Mouse (Mus musculus) stomach, embryonic 16.5 days (tissue): ENCODE measurements around the gene Sdhd. TPM values are rescaled to one million over a fixed set of nuclear protein-coding genes. Genes with fewer than 3 reads are reported as not detected.

Source experiments
- ATAC-seq: fragments of 200-750 bp; cut with Nextera tagmentation; 2 replicates; pipeline ENCODE4 v1.8.0; 2017; ENCODE audit warnings: moderate number of reproducible peaks, moderate TSS enrichment; ENCODE audit not compliant: insufficient read depth, low FRiP score
- H3K27ac ChIP-seq: fragments of 300-500 bp; sonication (generic); 2 replicates; pipeline ENCODE4 v1.5.1; 2014; ENCODE audit warnings: low read length
- H3K27me3 ChIP-seq: fragments of 300-500 bp; sonication (generic); 2 replicates; pipeline ENCODE4 v1.6.1; 2014; ENCODE audit warnings: low read length, control low read depth, mixed read lengths; ENCODE audit not compliant: control insufficient read depth, insufficient read depth
- H3K36me3 ChIP-seq: fragments of 300-500 bp; sonication (generic); 2 replicates; pipeline ENCODE4 v1.6.1; 2014; ENCODE audit warnings: low read length; ENCODE audit not compliant: control insufficient read depth, insufficient read depth
- H3K4me1 ChIP-seq: fragments of 300-500 bp; sonication (generic); 2 replicates; pipeline ENCODE4 v1.6.1; 2014; ENCODE audit warnings: low read length, control low read depth, mixed read lengths; ENCODE audit not compliant: control insufficient read depth, insufficient read depth
- H3K4me2 ChIP-seq: fragments of 300-500 bp; sonication (generic); 2 replicates; pipeline ENCODE4 v1.6.1; 2014; ENCODE audit warnings: low read depth, low read length, mixed read lengths
- H3K4me3 ChIP-seq: fragments of 300-500 bp; sonication (generic); replicated peaks from 2 replicates; pipeline ENCODE4 v1.5.1; 2014; ENCODE audit warnings: mild to moderate bottlenecking, low read length
- H3K9ac ChIP-seq: fragments of 300-500 bp; sonication (generic); 2 replicates; pipeline ENCODE4 v1.6.1; 2014; ENCODE audit warnings: low read length
- H3K9me3 ChIP-seq: fragments of 300-500 bp; sonication (generic); replicated peaks from 2 replicates; pipeline ENCODE4 v1.6.1; 2016; ENCODE audit warnings: low read length, control low read depth; ENCODE audit not compliant: control insufficient read depth
- WGBS: fragments of 180-500 bp; shearing (Covaris S2); extraction: QIAGEN DNeasy Blood & Tissue Kit; methylation state at CpG from one replicate; pipeline ENCODE4 v1.1.7; 2014; 5-methylcytosine and 5-hydroxymethylcytosine counted together
- polyA plus RNA-seq: library from polyadenylated mRNA; unstranded; fragments of >200 nt; fragmentation: Nextera tagmentation; extraction: Ambion mirVana; gene quantifications from 2 replicates; pipeline ENCODE4 v1.2.1, GENCODE M21; 2015

Gene Sdhd
- polyA plus RNA-seq, 1 experiment from 2014 or later, result 380 TPM

DNA sequence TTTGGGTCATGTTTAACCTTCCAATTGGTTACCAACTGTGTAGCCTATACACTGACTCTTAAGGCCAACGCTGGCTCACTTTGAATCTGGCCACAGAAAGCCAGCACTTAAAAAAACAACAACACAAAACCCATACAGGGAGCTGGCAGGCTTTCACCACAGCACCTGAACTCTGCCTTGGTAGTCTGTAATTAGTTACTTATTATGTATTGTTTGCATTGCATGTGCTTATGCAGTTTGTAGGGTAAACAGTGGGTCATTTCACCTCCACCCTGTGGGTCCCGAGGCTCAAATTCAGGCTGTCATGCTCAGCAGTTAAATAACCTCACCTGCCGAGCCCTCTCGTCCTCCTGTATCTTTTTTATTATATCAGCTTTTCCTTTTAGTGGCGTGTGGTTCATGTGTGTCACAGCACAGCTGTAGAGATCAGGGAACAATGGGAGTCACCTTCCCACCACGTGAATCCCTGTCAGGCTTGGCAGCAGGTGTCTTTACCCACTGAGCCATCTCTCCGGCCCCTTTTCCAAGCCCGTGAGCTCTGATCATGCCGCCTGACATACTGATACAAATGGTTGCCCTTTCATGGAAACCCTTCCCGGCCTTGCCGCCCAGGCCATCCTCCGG, 8.7 kb downstream of the Sdhd start:
- 58% methylated on average over 12 of the region's 12 CpGs for WGBS
- Histone ChIP-seq H3K4me1 (no peaks in the 10 kb centered on the region), H3K27me3 (no peaks in the 10 kb centered on the region), H3K9ac (no peak overlapping the region), H3K4me3 (no peak overlapping the region), H3K9me3 (no peaks in the 10 kb centered on the region), H3K36me3 (peaks cover 20% of the 10 kb centered on the region), H3K27ac (peak overlapping the region; percentile 54), H3K4me2 (no peak overlapping the region)
- peak; percentile 74 for ATAC-seq

DNA sequence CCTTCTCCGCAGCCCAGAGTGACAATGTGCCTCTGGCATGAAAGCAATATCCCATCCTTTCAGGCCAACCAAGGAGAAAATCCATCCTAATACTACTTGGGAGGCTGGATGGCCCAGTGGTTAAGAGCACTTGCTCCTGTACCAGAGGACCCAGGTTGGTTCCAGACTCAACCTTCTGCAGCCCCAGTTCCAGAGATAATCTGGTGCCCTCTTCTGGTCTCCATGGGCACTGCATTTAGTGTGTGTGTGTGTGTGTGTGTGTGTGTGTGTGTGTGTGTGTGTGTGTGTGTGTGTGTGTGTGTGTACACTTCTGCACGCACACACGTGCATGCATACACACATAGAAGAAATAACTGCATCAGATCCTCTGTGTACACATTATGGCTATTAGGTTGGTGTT, 10.1 kb downstream of the Sdhd start:
- Histone ChIP-seq H3K27ac (no peak overlapping the region), H3K36me3 (peaks cover 20% of the 10 kb centered on the region), H3K9ac (no peak overlapping the region), H3K4me2 (no peak overlapping the region), H3K4me3 (no peak overlapping the region), H3K9me3 (no peaks in the 10 kb centered on the region), H3K27me3 (no peaks in the 10 kb centered on the region), H3K4me1 (no peaks in the 10 kb centered on the region)
- no peak for ATAC-seq
- 85% methylated on average over 3 of the region's 3 CpGs for WGBS

DNA sequence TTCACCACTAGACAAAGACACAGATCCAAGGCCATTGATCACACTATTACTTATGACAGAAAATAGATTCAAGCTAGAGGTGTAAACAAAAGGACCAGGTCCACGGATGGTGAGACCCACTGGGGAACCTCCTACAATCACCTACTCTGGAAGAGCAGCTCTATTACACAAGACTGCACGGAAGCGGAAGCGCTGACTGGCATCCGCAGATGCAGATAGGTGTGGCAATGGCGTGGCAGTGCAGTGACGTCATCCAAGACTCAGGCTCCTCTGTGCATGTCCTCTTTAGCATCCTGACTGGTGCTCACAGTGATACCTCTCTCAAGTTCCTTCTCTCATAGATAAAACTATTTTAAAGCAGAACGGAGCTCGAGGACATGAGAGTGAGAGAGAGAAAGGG, 10.7 kb downstream of the Sdhd start:
- ATAC-seq, result no peak

DNA sequence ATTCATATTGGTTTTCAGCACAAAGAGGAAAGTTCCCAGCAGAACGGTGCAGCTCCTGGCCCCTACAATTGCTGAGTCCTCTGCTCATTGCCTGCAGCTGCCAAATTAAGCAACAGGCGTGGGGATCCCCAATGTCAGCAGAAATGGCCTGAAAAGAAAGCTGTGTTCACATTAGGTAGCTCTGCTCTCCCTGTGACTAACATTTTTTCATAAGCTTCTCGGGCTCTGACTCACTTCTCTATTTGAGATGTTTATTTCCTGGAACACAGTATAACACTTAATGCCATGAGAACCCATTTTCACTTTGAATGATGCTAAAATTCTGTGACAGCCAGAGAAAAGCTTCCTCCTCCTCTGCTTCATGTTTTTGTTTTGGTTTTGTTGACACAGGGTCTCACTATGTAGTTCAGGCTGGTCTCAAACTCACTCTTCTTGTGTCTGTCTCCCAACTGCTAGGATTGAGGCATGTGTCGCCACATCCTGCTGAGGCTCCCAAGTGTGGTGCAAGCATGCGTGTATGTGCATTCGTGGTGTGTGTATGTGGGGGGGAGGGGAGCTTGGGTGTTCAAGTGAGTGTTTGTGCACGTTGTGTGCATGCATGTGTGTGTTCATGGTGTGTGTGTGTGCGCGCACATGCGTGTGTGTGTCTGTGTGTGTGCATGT, 12.6 kb downstream of the Sdhd start:
- Histone ChIP-seq H3K9ac (no peak overlapping the region), H3K4me2 (no peak overlapping the region), H3K27me3 (no peaks in the 10 kb centered on the region), H3K36me3 (peaks cover 7% of the 10 kb centered on the region; the same call in 1 of the 2 replicates), H3K9me3 (no peaks in the 10 kb centered on the region), H3K4me3 (no peak overlapping the region), H3K4me1 (peaks cover 6% of the 10 kb centered on the region; the same call in 1 of the 2 replicates), H3K27ac (no peak overlapping the region)
- 70% methylated on average over 10 of the region's 10 CpGs for WGBS
- no peak; the same call in 1 of the 2 replicates for ATAC-seq

More for the DNA sequence above, 10.7 kb downstream of the Sdhd start:
- Histone ChIP-seq H3K4me3 (no peak overlapping the region), H3K36me3 (peaks cover 20% of the 10 kb centered on the region), H3K4me2 (no peak overlapping the region), H3K4me1 (no peaks in the 10 kb centered on the region), H3K9ac (no peak overlapping the region), H3K27ac (no peak overlapping the region), H3K9me3 (no peaks in the 10 kb centered on the region), H3K27me3 (no peaks in the 10 kb centered on the region)
- WGBS, result 85% methylated on average over 9 of the region's 9 CpGs

DNA sequence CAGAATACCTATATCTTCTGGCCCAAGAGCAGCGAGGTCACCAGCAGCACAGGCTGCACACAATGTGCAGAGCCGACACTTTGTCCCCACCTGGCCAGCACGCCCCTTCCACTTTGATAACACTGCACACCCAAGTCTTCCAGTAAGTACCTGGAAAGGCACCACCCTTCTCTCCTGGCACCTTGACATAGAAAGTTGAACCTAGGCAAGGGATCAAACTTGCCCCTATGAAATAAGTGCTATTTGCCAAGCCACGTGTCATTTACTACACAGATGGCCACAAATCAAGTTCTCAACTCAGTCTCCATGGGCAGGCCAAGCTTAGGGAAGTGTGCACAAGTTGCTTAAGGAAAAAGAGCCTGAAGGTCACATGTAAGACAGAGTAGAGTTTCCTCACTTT, 16.7 kb downstream of the Sdhd start:
- peaks cover 6% of the 10 kb centered on the region; the same call in 1 of the 2 replicates for H3K4me1 ChIP-seq
- whole genome bisulfite sequencing, result 49% methylated on average over 4 of the region's 4 CpGs
- H3K4me3 ChIP-seq, result no peak overlapping the region
- H3K27me3 ChIP-seq, result no peaks in the 10 kb centered on the region
- H3K27ac ChIP-seq, result peak overlapping the region; percentile 13
- no peak overlapping the region for H3K4me2 ChIP-seq
- no peak overlapping the region for H3K9ac ChIP-seq
- H3K9me3 ChIP-seq, result no peaks in the 10 kb centered on the region
- ATAC-seq, result peak; percentile 80; the same call in 1 of the 2 replicates
- no peaks in the 10 kb centered on the region for H3K36me3 ChIP-seq

DNA sequence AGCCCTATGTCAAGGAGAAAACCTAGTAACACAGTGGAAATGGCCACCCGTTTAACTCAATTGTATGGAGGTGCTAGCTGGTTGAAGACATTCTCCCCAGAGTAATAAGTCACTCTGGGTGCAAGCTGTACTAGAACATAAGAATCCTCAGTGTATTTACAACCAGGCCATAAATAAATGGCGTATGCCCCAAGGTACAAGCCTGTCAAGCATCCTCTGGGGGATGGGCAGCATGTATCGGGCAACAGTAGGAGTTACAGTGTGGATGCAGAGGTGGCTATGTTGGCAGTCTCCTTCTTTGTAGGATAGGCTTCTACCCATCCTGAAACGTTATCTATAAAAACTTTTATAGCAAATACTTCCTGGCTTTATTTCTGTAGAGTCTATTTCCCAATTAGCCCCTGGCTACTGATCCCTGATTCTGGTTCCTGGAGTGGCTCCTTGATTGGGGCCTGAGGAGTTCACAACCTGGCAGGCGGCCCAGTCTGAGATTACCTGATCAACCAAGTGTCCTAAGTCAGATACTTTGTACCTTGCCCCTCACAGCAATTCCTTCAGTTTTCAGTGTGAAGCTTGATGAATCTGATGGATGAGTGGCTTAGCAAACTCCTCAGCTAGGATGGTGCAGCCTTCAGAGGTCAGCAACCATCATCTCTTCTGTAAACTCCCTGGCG, 18.3 kb downstream of the Sdhd start:
- H3K27ac ChIP-seq, result no peak overlapping the region
- no peaks in the 10 kb centered on the region for H3K36me3 ChIP-seq
- WGBS, result 76% methylated on average over 6 of the region's 6 CpGs
- peaks cover 6% of the 10 kb centered on the region; the same call in 1 of the 2 replicates for H3K4me1 ChIP-seq
- ATAC-seq, result no peak
- no peak overlapping the region for H3K9ac ChIP-seq
- no peak overlapping the region for H3K4me2 ChIP-seq
- H3K27me3 ChIP-seq, result no peaks in the 10 kb centered on the region
- H3K4me3 ChIP-seq, result no peak overlapping the region
- no peaks in the 10 kb centered on the region for H3K9me3 ChIP-seq

DNA sequence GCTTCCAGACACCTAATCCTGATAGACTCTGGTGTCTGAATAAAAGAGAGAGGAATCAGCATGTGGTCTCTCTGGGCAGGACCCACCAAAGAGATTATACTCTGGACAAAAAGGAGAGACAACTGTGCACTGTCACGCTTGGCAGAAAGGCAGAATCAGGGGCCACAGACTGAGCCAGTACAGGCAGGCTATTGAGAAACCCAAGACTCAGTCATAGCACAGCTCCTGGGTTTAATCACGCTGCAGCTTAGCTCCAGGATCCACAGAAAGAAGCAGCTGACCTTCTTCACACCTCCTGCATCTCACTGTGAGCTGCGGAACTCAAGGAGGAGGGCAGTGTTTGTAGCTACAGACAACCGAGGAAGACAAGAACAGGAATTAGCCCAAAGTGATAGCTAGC, 23.2 kb downstream of the Sdhd start:
- Histone ChIP-seq H3K36me3 (no peaks in the 10 kb centered on the region), H3K4me2 (no peak overlapping the region)
- 32% methylated on average over 4 of the region's 4 CpGs for WGBS

DNA sequence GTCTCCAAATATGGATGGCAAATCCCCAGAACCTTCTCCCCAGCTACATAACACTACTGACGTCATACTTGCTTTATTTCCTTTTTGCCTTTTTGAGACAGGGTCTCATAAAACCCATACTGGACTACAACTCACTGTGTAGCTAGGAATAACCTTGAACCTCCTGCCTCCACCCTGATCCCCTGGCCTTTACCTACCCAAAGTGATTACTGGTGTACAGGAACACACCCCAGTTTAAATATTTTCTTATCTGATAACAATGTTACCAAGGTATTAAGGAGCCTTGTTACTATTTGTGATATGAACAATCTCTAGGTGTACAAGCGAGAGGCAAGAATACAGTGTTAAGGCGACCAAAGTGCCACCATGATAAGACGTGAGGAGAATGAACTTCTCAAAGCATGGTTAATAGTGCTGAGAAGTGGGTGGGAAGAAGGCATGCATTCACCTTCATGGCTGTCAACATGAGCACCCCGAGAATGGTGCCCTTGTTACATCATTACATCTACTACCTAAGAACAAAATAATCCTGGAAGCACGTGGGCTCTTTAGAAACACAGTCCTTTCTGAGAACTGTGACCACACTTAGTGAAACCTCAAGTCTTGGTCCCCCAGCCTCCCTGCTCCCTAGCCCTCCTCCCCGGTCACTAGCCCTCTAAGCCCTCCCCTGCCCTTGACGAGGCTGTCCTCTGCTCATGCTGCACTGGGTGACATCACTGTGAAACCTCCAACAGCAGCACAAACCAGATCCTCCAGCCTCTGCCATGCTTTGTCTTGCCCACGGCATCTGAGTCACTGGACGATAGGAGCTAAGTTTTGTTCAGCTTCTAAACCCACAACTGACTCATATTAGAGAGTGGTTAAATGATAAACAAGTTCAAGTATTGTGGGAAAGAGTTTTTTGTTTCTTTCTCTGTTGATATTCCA, 33.8 kb downstream of the Sdhd start:
- Histone ChIP-seq H3K4me2 (no peak overlapping the region), H3K27ac (peak overlapping the region; percentile 66; the same call in 1 of the 2 replicates), H3K36me3 (no peaks in the 10 kb centered on the region), H3K9ac (no peak overlapping the region), H3K27me3 (no peaks in the 10 kb centered on the region), H3K4me3 (no peak overlapping the region), H3K4me1 (no peaks in the 10 kb centered on the region), H3K9me3 (no peaks in the 10 kb centered on the region)
- WGBS, result 57% methylated on average over 10 of the region's 10 CpGs
- peak; percentile 83 for ATAC-seq

More for the DNA sequence above, 23.2 kb downstream of the Sdhd start:
- Histone ChIP-seq H3K9ac (no peak overlapping the region), H3K27ac (no peak overlapping the region), H3K9me3 (no peaks in the 10 kb centered on the region), H3K27me3 (no peaks in the 10 kb centered on the region), H3K4me1 (no peaks in the 10 kb centered on the region), H3K4me3 (no peak overlapping the region)
- ATAC-seq, result no peak
